ENCODE assay signal across 8 mouse cellular contexts in the genomic region with DNA sequence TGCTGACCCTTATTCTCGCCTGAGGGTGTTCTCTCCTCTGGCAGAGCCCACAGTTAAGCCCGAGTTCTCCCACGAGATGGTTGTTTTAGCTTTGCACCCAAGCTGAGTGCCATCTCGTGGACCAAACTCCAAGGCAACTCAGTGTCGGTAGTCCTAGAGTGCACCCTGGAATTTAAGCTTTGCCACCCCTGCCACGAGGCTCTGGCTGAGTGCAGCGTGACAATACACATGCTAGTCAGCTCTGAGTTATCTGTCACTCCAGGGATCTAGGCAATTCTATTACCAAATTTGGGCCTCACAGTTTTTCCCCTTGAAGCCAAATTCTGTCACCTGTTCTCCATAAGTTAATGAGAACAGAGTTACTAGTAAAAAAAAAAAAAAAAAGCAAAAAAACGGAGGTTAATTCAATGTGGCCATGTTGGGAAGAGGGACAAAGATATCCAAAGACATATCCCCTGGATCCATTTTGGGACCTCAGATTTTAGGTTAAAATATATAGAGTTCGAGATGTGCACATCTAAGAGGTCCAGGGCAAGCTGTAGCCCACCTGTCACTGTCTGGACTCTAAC. TPM values are rescaled to one million over a fixed set of nuclear protein-coding genes. Genes with fewer than 3 reads are reported as not detected.
A peak's percentile ranks its signal among the peaks of the same experiment; 100 is the strongest.
DNase-seq lines count a peak whose midpoint lies in the region; ATAC-seq and TF ChIP-seq lines count a peak whose summit lies in the region.

No protein-coding gene starts in this region.

- no peaks in the 10 kb centered on the region for H3K36me3 ChIP-seq in embryonic facial prominence, embryonic 10.5 days (replicated peaks)
- H3K36me3 ChIP-seq in intestine, embryonic 14.5 days (ENCODE audit: control insufficient read depth, insufficient read depth, low read length), result no peaks in the 10 kb centered on the region
- H3K36me3 ChIP-seq in midbrain, postnatal 0 days (ENCODE audit: insufficient read depth, low read length), result no peaks in the 10 kb centered on the region

- H3K9me3 ChIP-seq in embryonic facial prominence, embryonic 10.5 days, result no peaks in the 10 kb centered on the region
- no peaks in the 10 kb centered on the region for H3K9me3 ChIP-seq in intestine, embryonic 14.5 days (ENCODE audit: control insufficient read depth, low read length)
- no peaks in the 10 kb centered on the region for H3K9me3 ChIP-seq in midbrain, postnatal 0 days (ENCODE audit: low read length)

- H3K9ac ChIP-seq in intestine, embryonic 14.5 days (ENCODE audit: low read length), result peak overlapping the region; percentile 65
- H3K9ac ChIP-seq in midbrain, postnatal 0 days (replicated peaks; ENCODE audit: low read length, poor library complexity, severe bottlenecking), result peak overlapping the region; percentile 85

- peak; percentile 39 for TF ChIP-seq CTCF in layer of hippocampus, adult 2 months (conservative IDR thresholded peaks at IDR 0.05)
- TF ChIP-seq CTCF in midbrain, postnatal 0 days (IDR thresholded peaks at IDR 0.05), result peak; percentile 41

- peak overlapping the region; percentile 87 for H3K4me3 ChIP-seq in layer of hippocampus, adult 2 months
- peak overlapping the region; percentile 84 for H3K4me3 ChIP-seq in embryonic facial prominence, embryonic 10.5 days
- peak overlapping the region; percentile 79 for H3K4me3 ChIP-seq in intestine, embryonic 14.5 days (ENCODE audit: low read depth, low read length)
- H3K4me3 ChIP-seq in midbrain, postnatal 0 days (ENCODE audit: low read depth, low read length), result peak overlapping the region; percentile 88

- H3K27me3 ChIP-seq in embryonic facial prominence, embryonic 10.5 days (replicated peaks; ENCODE audit: low read depth, poor library complexity, severe bottlenecking), result no peaks in the 10 kb centered on the region
- H3K27me3 ChIP-seq in intestine, embryonic 14.5 days (replicated peaks; ENCODE audit: control insufficient read depth, insufficient read depth, low read length), result no peaks in the 10 kb centered on the region
- H3K27me3 ChIP-seq in midbrain, postnatal 0 days (ENCODE audit: insufficient read depth, low read length), result no peaks in the 10 kb centered on the region

- peak overlapping the region; percentile 53 for H3K4me2 ChIP-seq in intestine, embryonic 14.5 days (ENCODE audit: low read length)
- peak overlapping the region; percentile 70 for H3K4me2 ChIP-seq in midbrain, postnatal 0 days (ENCODE audit: low read depth, low read length, poor library complexity, severe bottlenecking)

- ATAC-seq in intestine, embryonic 14.5 days (replicated peaks; ENCODE audit: low FRiP score, low TSS enrichment, low read depth), result peak; percentile 50
- ATAC-seq in midbrain, postnatal 0 days (ENCODE audit: low FRiP score), result peak; percentile 71

- peak overlapping the region; percentile 84 for H3K27ac ChIP-seq in layer of hippocampus, adult 2 months
- H3K27ac ChIP-seq in embryonic facial prominence, embryonic 10.5 days (replicated peaks), result peak overlapping the region; percentile 86
- H3K27ac ChIP-seq in intestine, embryonic 14.5 days (ENCODE audit: low read depth), result peak overlapping the region; percentile 87
- peak overlapping the region; percentile 79 for H3K27ac ChIP-seq in midbrain, postnatal 0 days (ENCODE audit: low read depth, low read length)

- WGBS in embryonic facial prominence, embryonic 10.5 days, result 10% methylated on average over 9 of the region's 9 CpGs
- 8% methylated on average over 9 of the region's 9 CpGs for WGBS in intestine, embryonic 14.5 days
- 11% methylated on average over 9 of the region's 9 CpGs for WGBS in midbrain, postnatal 0 days

- peaks cover 25% of the 10 kb centered on the region for H3K4me1 ChIP-seq in embryonic facial prominence, embryonic 10.5 days
- peaks cover 14% of the 10 kb centered on the region for H3K4me1 ChIP-seq in intestine, embryonic 14.5 days (replicated peaks; ENCODE audit: control insufficient read depth, insufficient read depth, low read length)
- H3K4me1 ChIP-seq in midbrain, postnatal 0 days (ENCODE audit: insufficient read depth, low read length), result peaks cover 5% of the 10 kb centered on the region

- no peak for DNase-seq in layer of hippocampus, adult 2 months (ENCODE audit: low spot score in 2 of 2)
- no peak for DNase-seq in layer of hippocampus, postnatal 14 days (ENCODE audit: low spot score in 2 of 2)
- DNase-seq in embryonic facial prominence, embryonic 10.5 days (ENCODE audit: low spot score), result no peak
- no peak for DNase-seq in intestine, embryonic 14.5 days (ENCODE audit: low spot score)
- no peak for DNase-seq in midbrain, postnatal 0 days (ENCODE audit: low spot score)
- no peak for DNase-seq in adrenal gland, postnatal 4 days (ENCODE audit: low spot score in 2 of 2)
- DNase-seq in layer of hippocampus, postnatal 10 days (ENCODE audit: low spot score in 2 of 2), result no peak
- DNase-seq in adrenal gland, adult (ENCODE audit: inconsistent age in 2 of 2, low spot score in 1 of 2), result no peak

RNA-seq across cellular contexts. Expression of a gene that starts 11.0 kb away (rescaled TPM):
- 10 to 100 TPM; 47.4 to 53.1 TPM for total RNA-seq in layer of hippocampus, adult 2 months (2021)
- 10 to 100 TPM; 42.0 to 45.9 TPM for total RNA-seq in layer of hippocampus, postnatal 14 days (2021)
- 20.5 and 20.8 TPM in 2 replicates for polyA plus RNA-seq in embryonic facial prominence, embryonic 10.5 days (2016; fragmentation: Nextera tagmentation; extraction: Ambion mirVana)
- polyA plus RNA-seq in intestine, embryonic 14.5 days (2014; fragmentation: Nextera tagmentation; extraction: Ambion mirVana), result 41.5 and 42.3 TPM in 2 replicates
- total RNA-seq in midbrain, postnatal 0 days (2014; rRNA removed), result 37.6 and 42.4 TPM in 2 replicates
- 26.8 and 27.7 TPM in 2 replicates for polyA plus RNA-seq in midbrain, postnatal 0 days (2015; fragmentation: Nextera tagmentation; extraction: Ambion mirVana)
- total RNA-seq in adrenal gland, postnatal 4 days (2021), result 10 to 100 TPM; 34.8 to 48.5 TPM
- 10 to 100 TPM; 42.9 to 43.5 TPM for total RNA-seq in layer of hippocampus, postnatal 10 days (2021)
